Mouse (Mus musculus) liver (tissue): ENCODE results near the gene Hoxb5.
A peak's percentile ranks its signal among the peaks of the same experiment; 100 is the strongest.

ENCODE experiments used
- DNase-seq: peaks from one replicate; pipeline ENCODE4 v3.0.0-alpha.2; 2020; ENCODE audit warnings: mixed read lengths

The Hoxb5 gene

GRCm38 (mm10) chr11:96341701-96342575 is 38.8 kb downstream of the Hoxb5 start:
- no peak for DNase-seq

GRCm38 (mm10) chr11:96342576-96342930 is 39.4 kb downstream of the Hoxb5 start:
- no peak for DNase-seq

GRCm38 (mm10) chr11:96343206-96343745 is 40.1 kb downstream of the Hoxb5 start:
- DNase-seq: no peak

GRCm38 (mm10) chr11:96344061-96344877 is 41.1 kb downstream of the Hoxb5 start:
- DNase-seq: no peak

GRCm38 (mm10) chr11:96344878-96345159 is 41.7 kb downstream of the Hoxb5 start:
- DNase-seq: no peak

GRCm38 (mm10) chr11:96345220-96345892 is 42.2 kb downstream of the Hoxb5 start:
- DNase-seq: no peak

- no peak for DNase-seq
These were observed 43.0 kb downstream of the Hoxb5 start for GRCm38 (mm10) chr11:96345893-96346806.

- DNase-seq: no peak
These were observed 43.9 kb downstream of the Hoxb5 start for GRCm38 (mm10) chr11:96346916-96347520.

GRCm38 (mm10) chr11:96347717-96348116 is 44.6 kb downstream of the Hoxb5 start:
- DNase-seq: no peak

GRCm38 (mm10) chr11:96348141-96348928 is 45.2 kb downstream of the Hoxb5 start:
- no peak for DNase-seq

GRCm38 (mm10) chr11:96348988-96349387 is 45.9 kb downstream of the Hoxb5 start:
- no peak for DNase-seq

GRCm38 (mm10) chr11:96349491-96350340 is 46.6 kb downstream of the Hoxb5 start:
- no peak for DNase-seq

GRCm38 (mm10) chr11:96350341-96350624 is 47.1 kb downstream of the Hoxb5 start, which contains the start of gene Hoxb2:
Gene Hoxb2 (plus strand): TSS chr11:96350525.
- DNase-seq: no peak

- no peak for DNase-seq
These were observed 47.7 kb downstream of the Hoxb5 start for GRCm38 (mm10) chr11:96350791-96351190.

- DNase-seq: no peak
These were observed 48.2 kb downstream of the Hoxb5 start for GRCm38 (mm10) chr11:96351312-96351711.

- peak; percentile 51 for DNase-seq
These were observed 48.7 kb downstream of the Hoxb5 start for GRCm38 (mm10) chr11:96351831-96352230.

- DNase-seq: peak; percentile 32
These were observed 49.8 kb downstream of the Hoxb5 start for GRCm38 (mm10) chr11:96352691-96353521.

- no peak for DNase-seq
These were observed 50.3 kb downstream of the Hoxb5 start for GRCm38 (mm10) chr11:96353522-96353841.

- no peak for DNase-seq
These were observed 50.8 kb downstream of the Hoxb5 start for GRCm38 (mm10) chr11:96353939-96354338.
